ENCODE assay signal across 8 mouse cellular contexts in the genomic region with DNA sequence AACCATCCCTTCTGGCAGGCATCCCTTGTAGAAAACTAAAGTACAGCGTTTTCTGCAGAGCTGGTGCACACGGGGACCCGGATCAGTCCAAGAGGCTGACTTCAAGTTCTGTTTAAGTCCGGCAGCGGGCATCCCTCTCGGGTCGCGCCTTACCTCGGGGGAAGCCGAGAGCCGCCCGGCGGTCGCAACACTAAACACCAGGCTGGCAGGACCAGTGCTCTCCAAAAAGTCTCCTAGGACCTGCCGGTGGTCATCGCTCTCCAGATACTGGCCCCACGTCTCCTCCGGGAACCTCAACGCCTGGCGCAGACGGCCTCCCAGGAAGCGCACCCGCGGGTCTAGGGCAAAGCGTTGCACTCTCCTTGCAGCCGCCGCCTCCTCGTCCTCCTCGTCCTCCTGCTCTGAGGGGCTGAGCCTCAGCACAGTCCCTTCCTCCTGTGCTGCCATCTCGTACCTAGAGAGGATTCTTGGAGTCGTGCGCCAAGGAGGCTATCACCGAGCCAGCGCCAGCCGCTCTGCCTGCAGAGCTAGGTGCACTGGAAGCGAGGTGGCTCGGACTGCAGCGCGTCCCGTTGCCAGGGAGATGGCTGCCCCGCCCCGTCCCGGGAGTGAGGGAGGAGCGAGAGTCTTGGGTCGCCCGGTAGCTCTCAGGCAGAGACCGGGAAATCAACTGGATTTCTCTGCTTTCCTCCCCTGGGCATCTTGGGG. TPM values are rescaled to one million over a fixed set of nuclear protein-coding genes. Genes with fewer than 3 reads are reported as not detected.
A peak's percentile ranks its signal among the peaks of the same experiment; 100 is the strongest.
DNase-seq lines count a peak whose midpoint lies in the region; ATAC-seq and TF ChIP-seq lines count a peak whose summit lies in the region.

A gene (minus strand): TSS at position 658 of the 708 bp plus-strand sequence.

- no peak for TF ChIP-seq CTCF in cerebellum, adult 2 months (IDR thresholded peaks at IDR 0.05; ENCODE audit: borderline replicate concordance, insufficient read depth, low read depth, low read length)

- DNase-seq in ES-E14 (ENCODE audit: low read depth, low spot score): peak; percentile 55
- peak; percentile 87 to 89 for DNase-seq in cerebellum, adult 2 months
- peak; percentile 6 for DNase-seq in heart, postnatal 25 days (ENCODE audit: low spot score)
- DNase-seq in large intestine, adult 2 months (ENCODE audit: low read depth, low spot score): peak; percentile 32
- DNase-seq in lung, adult 18-20 months: peak; percentile 79 to 83
- DNase-seq in testis, postnatal 14 days (ENCODE audit: low spot score): peak; percentile 64

- no peaks in the 10 kb centered on the region for H3K27me3 ChIP-seq in cerebellum, adult 2 months (ENCODE audit: control insufficient read depth, insufficient read depth, low read length)
- H3K27me3 ChIP-seq in forebrain, embryonic 16.5 days (replicated peaks; ENCODE audit: control insufficient read depth, insufficient read depth, low read length): peaks cover 38% of the 10 kb centered on the region
- peaks cover 50% of the 10 kb centered on the region for H3K27me3 ChIP-seq in neural tube, embryonic 15.5 days (replicated peaks)

- in situ Hi-C loops in ES-E14 (cut with MboI; ENCODE audit: low sequenced_read_pairs in 2 of 2, unreplicated experiment in 2 of 2): no loop called here

- no peaks in the 10 kb centered on the region for H3K9me3 ChIP-seq in ES-E14 (ENCODE audit: control insufficient read depth, insufficient read depth, low read depth, low read length)
- H3K9me3 ChIP-seq in forebrain, embryonic 16.5 days (ENCODE audit: control insufficient read depth, low read length): no peaks in the 10 kb centered on the region
- no peaks in the 10 kb centered on the region for H3K9me3 ChIP-seq in neural tube, embryonic 15.5 days (replicated peaks)

- no peak within 1 kb of the TSS for H3K27ac ChIP-seq in ES-E14 (ENCODE audit: insufficient read depth, low read depth, low read length, poor library complexity, severe bottlenecking)
- no peak within 1 kb of the TSS for H3K27ac ChIP-seq in cerebellum, adult 2 months (ENCODE audit: insufficient read depth, low read length)
- no peak within 1 kb of the TSS for H3K27ac ChIP-seq in forebrain, embryonic 16.5 days (ENCODE audit: low read length)
- H3K27ac ChIP-seq in neural tube, embryonic 15.5 days (replicated peaks): no peak within 1 kb of the TSS

- H3K9ac ChIP-seq in ES-E14 (ENCODE audit: insufficient read depth, low read depth, low read length, poor library complexity, severe bottlenecking): peak within 1 kb of the TSS; percentile 43; the same call in 1 of the 2 replicates
- H3K9ac ChIP-seq in forebrain, embryonic 16.5 days (replicated peaks; ENCODE audit: low read depth, low read length): peak within 1 kb of the TSS; percentile 51
- peak within 1 kb of the TSS; percentile 51 for H3K9ac ChIP-seq in neural tube, embryonic 15.5 days (replicated peaks)

- intact Hi-C loops in heart, postnatal 25 days (cut with DNase I): no loop called here

- peak within 1 kb of the TSS; percentile 97 for H3K4me2 ChIP-seq in forebrain, embryonic 16.5 days (ENCODE audit: low read length)
- peak within 1 kb of the TSS; percentile 98 for H3K4me2 ChIP-seq in neural tube, embryonic 15.5 days

- H3K36me3 ChIP-seq in ES-E14 (ENCODE audit: control insufficient read depth, insufficient read depth, low read length, poor library complexity, severe bottlenecking): no peaks in the 10 kb centered on the region
- H3K36me3 ChIP-seq in forebrain, embryonic 16.5 days (ENCODE audit: control insufficient read depth, insufficient read depth): no peaks in the 10 kb centered on the region
- H3K36me3 ChIP-seq in neural tube, embryonic 15.5 days: no peaks in the 10 kb centered on the region

- peak; percentile 44; the same call in 1 of the 2 replicates for TF ChIP-seq POLR2A in cerebellum, adult 2 months (IDR thresholded peaks at IDR 0.05; ENCODE audit: borderline replicate concordance, insufficient read depth, low read length)

- H3K4me3 ChIP-seq in ES-E14 (ENCODE audit: insufficient read depth in 1 of 2, low read depth in 1 of 2, low read length in 2 of 2, poor library complexity in 1 of 2, severe bottlenecking in 1 of 2): peak within 1 kb of the TSS; percentile 75 to 84
- H3K4me3 ChIP-seq in cerebellum, adult 2 months (replicated peaks; ENCODE audit: insufficient read depth, low read depth, low read length): peak within 1 kb of the TSS; percentile 80
- peak within 1 kb of the TSS; percentile 53 for H3K4me3 ChIP-seq in forebrain, embryonic 16.5 days (replicated peaks; ENCODE audit: low read length)
- H3K4me3 ChIP-seq in neural tube, embryonic 15.5 days (replicated peaks): peak within 1 kb of the TSS; percentile 51

- peak; percentile 98 for ATAC-seq in forebrain, embryonic 16.5 days
- peak; percentile 93 for ATAC-seq in neural tube, embryonic 15.5 days (ENCODE audit: low FRiP score)

- H3K4me1 ChIP-seq in ES-E14 (ENCODE audit: control insufficient read depth in 2 of 2, insufficient read depth in 2 of 2, low read length in 2 of 2, poor library complexity in 1 of 2): no peaks in the 10 kb centered on the region
- no peaks in the 10 kb centered on the region; the same call in 1 of the 2 replicates for H3K4me1 ChIP-seq in cerebellum, adult 2 months (ENCODE audit: control insufficient read depth, insufficient read depth, low read length)
- H3K4me1 ChIP-seq in forebrain, embryonic 16.5 days (replicated peaks; ENCODE audit: control insufficient read depth, insufficient read depth, low read length): peaks cover 11% of the 10 kb centered on the region
- H3K4me1 ChIP-seq in neural tube, embryonic 15.5 days: peaks cover 13% of the 10 kb centered on the region

- WGBS in cerebellum, adult 2 months: under 1% methylated on average over 47 of the region's 47 CpGs
- WGBS in forebrain, embryonic 16.5 days: under 1% methylated on average over 47 of the region's 47 CpGs
- 1% methylated on average over 47 of the region's 47 CpGs for WGBS in large intestine, adult 2 months
- WGBS in neural tube, embryonic 15.5 days: under 1% methylated on average over 47 of the region's 47 CpGs

TF ChIP-seq in ES-E14, 5 proteins besides CTCF, POLR2A, EP300 and RAD21:
- TF ChIP-seq CHD2 (IDR thresholded peaks at IDR 0.05; ENCODE audit: low read depth, low read length): no peak
- no peak for TF ChIP-seq MAFK (IDR thresholded peaks at IDR 0.05; ENCODE audit: insufficient read depth, low read depth, low read length)
- TF ChIP-seq ZNF384 (IDR thresholded peaks at IDR 0.05; ENCODE audit: low read depth, low read length): no peak
- no peak for TF ChIP-seq ZC3H11A (IDR thresholded peaks at IDR 0.05; ENCODE audit: borderline replicate concordance, low read depth, low read length)
- TF ChIP-seq HCFC1 (IDR thresholded peaks at IDR 0.05; ENCODE audit: borderline replicate concordance, insufficient read depth, low read length): no peak

RNA-seq across cellular contexts. Expression of the gene that starts here (rescaled TPM):
- total RNA-seq in ES-E14 (2012; rRNA removed): 0.42 and 0.45 TPM in 2 replicates
- 7.5 and 10.0 TPM in 2 replicates for polyA plus RNA-seq in cerebellum, adult 2 months (2012; rRNA removed)
- 0.13 and 0.26 TPM in 2 replicates for polyA plus RNA-seq in forebrain, embryonic 16.5 days (2015; fragmentation: Nextera tagmentation; extraction: Ambion mirVana)
- not detected for total RNA-seq in heart, postnatal 25 days (2021)
- 0.01 and 0.03 TPM in 2 replicates for polyA plus RNA-seq in large intestine, adult 2 months (2012; rRNA removed)
- polyA plus RNA-seq in neural tube, embryonic 15.5 days (2015; fragmentation: Nextera tagmentation; extraction: Ambion mirVana): 0.18 and 0.31 TPM in 2 replicates

Comparison
In these comparisons a context has a peak if more than half of its experiments do, and no peak if none do; other contexts are left out.
1. Peak in DNase-seq, H3K4me3 ChIP-seq and H3K9ac ChIP-seq in ES-E14; RNA of the gene not detected or under 1 TPM.
2. Peak in ATAC-seq, H3K4me3 ChIP-seq, H3K9ac ChIP-seq and H3K4me2 ChIP-seq in forebrain, embryonic 16.5 days; RNA of the gene not detected or under 1 TPM.
3. Peak in DNase-seq in heart, postnatal 25 days; RNA of the gene not detected or under 1 TPM.
4. Peak in DNase-seq in large intestine, adult 2 months; RNA of the gene not detected or under 1 TPM.
5. Peak in ATAC-seq, H3K4me3 ChIP-seq, H3K9ac ChIP-seq and H3K4me2 ChIP-seq in neural tube, embryonic 15.5 days; RNA of the gene not detected or under 1 TPM.
6. DNase-seq: peak in every context shown above with its lines; median percentile 88 in cerebellum, adult 2 months; 81 in lung, adult 18-20 months; 64 in testis, postnatal 14 days; 55 in ES-E14; 32 in large intestine, adult 2 months; 6 in heart, postnatal 25 days.